Mouse (Mus musculus): Measurements from ENCODE around the gene Ccl9. TPM values are rescaled to one million over a fixed set of nuclear protein-coding genes. Genes with fewer than 3 reads are reported as not detected.

Ccl9 gene
- polyA plus RNA-seq, 1 experiment from 2014 or later, result 1.1 TPM

- no peak for DNase-seq (ENCODE audit: low spot score)
- no peaks in the 10 kb centered on the region for H3K4me1 ChIP-seq (replicated peaks; ENCODE audit: control insufficient read depth, insufficient read depth, low read length)
- H3K4me2 ChIP-seq (ENCODE audit: low read depth, low read length, severe bottlenecking), result no peak overlapping the region
- H3K9me3 ChIP-seq (ENCODE audit: control insufficient read depth, low read length), result no peaks in the 10 kb centered on the region
- 93% methylated on average over 8 of the region's 8 CpGs for WGBS
- no peak overlapping the region for H3K27ac ChIP-seq (ENCODE audit: low read depth, low read length)
- no peaks in the 10 kb centered on the region for H3K36me3 ChIP-seq (ENCODE audit: control insufficient read depth, insufficient read depth, low read length)
- no peak overlapping the region for H3K4me3 ChIP-seq (ENCODE audit: low read depth, low read length)
- H3K9ac ChIP-seq (ENCODE audit: low read length), result no peak overlapping the region
- H3K27me3 ChIP-seq (ENCODE audit: control insufficient read depth, insufficient read depth, low read length), result no peaks in the 10 kb centered on the region
- no peak for ATAC-seq (replicated peaks; ENCODE audit: low FRiP score)
Observed at GRCm38 (mm10) chr11:83572223-83572622, 6.2 kb downstream of the Ccl9 start.

GRCm38 (mm10) chr11:83570189-83570588, 8.2 kb downstream of the Ccl9 start:
- Histone ChIP-seq H3K36me3 (ENCODE audit: control insufficient read depth, insufficient read depth, low read length) (no peaks in the 10 kb centered on the region), H3K4me1 (replicated peaks; ENCODE audit: control insufficient read depth, insufficient read depth, low read length) (no peaks in the 10 kb centered on the region), H3K4me3 (ENCODE audit: low read depth, low read length) (no peak overlapping the region), H3K9ac (ENCODE audit: low read length) (no peak overlapping the region), H3K9me3 (ENCODE audit: control insufficient read depth, low read length) (no peaks in the 10 kb centered on the region), H3K27me3 (ENCODE audit: control insufficient read depth, insufficient read depth, low read length) (no peaks in the 10 kb centered on the region), H3K27ac (ENCODE audit: low read depth, low read length) (no peak overlapping the region), H3K4me2 (ENCODE audit: low read depth, low read length, severe bottlenecking) (no peak overlapping the region)
- no peak for DNase-seq (ENCODE audit: low spot score)
- 91% methylated on average over 2 of the region's 2 CpGs for WGBS
- ATAC-seq (replicated peaks; ENCODE audit: low FRiP score), result no peak

- H3K4me2 ChIP-seq (ENCODE audit: low read depth, low read length, severe bottlenecking), result no peak overlapping the region
- no peak overlapping the region for H3K4me3 ChIP-seq (ENCODE audit: low read depth, low read length)
- no peaks in the 10 kb centered on the region for H3K4me1 ChIP-seq (replicated peaks; ENCODE audit: control insufficient read depth, insufficient read depth, low read length)
- no peaks in the 10 kb centered on the region for H3K9me3 ChIP-seq (ENCODE audit: control insufficient read depth, low read length)
- no peak overlapping the region for H3K27ac ChIP-seq (ENCODE audit: low read depth, low read length)
- WGBS, result 96% methylated on average over 7 of the region's 7 CpGs
- no peaks in the 10 kb centered on the region for H3K27me3 ChIP-seq (ENCODE audit: control insufficient read depth, insufficient read depth, low read length)
- no peaks in the 10 kb centered on the region for H3K36me3 ChIP-seq (ENCODE audit: control insufficient read depth, insufficient read depth, low read length)
- DNase-seq (ENCODE audit: low spot score), result no peak
- no peak for ATAC-seq (replicated peaks; ENCODE audit: low FRiP score)
- no peak overlapping the region for H3K9ac ChIP-seq (ENCODE audit: low read length)
Observed at GRCm38 (mm10) chr11:83569249-83569648, 9.2 kb downstream of the Ccl9 start.

- Histone ChIP-seq H3K27ac (ENCODE audit: low read depth, low read length) (no peak overlapping the region), H3K9me3 (ENCODE audit: control insufficient read depth, low read length) (no peaks in the 10 kb centered on the region), H3K4me2 (ENCODE audit: low read depth, low read length, severe bottlenecking) (no peak overlapping the region), H3K4me1 (replicated peaks; ENCODE audit: control insufficient read depth, insufficient read depth, low read length) (no peaks in the 10 kb centered on the region), H3K27me3 (ENCODE audit: control insufficient read depth, insufficient read depth, low read length) (no peaks in the 10 kb centered on the region), H3K9ac (ENCODE audit: low read length) (no peak overlapping the region), H3K36me3 (ENCODE audit: control insufficient read depth, insufficient read depth, low read length) (no peaks in the 10 kb centered on the region), H3K4me3 (ENCODE audit: low read depth, low read length) (no peak overlapping the region)
- 84% methylated on average over 3 of the region's 3 CpGs for WGBS
- DNase-seq (ENCODE audit: low spot score), result no peak
- ATAC-seq (replicated peaks; ENCODE audit: low FRiP score), result no peak
Observed at GRCm38 (mm10) chr11:83568786-83569185, 9.7 kb downstream of the Ccl9 start.

- no peaks in the 10 kb centered on the region for H3K36me3 ChIP-seq (ENCODE audit: control insufficient read depth, insufficient read depth, low read length)
- no peak overlapping the region for H3K4me3 ChIP-seq (ENCODE audit: low read depth, low read length)
- H3K9ac ChIP-seq (ENCODE audit: low read length), result no peak overlapping the region
- H3K9me3 ChIP-seq (ENCODE audit: control insufficient read depth, low read length), result no peaks in the 10 kb centered on the region
- no peaks in the 10 kb centered on the region for H3K27me3 ChIP-seq (ENCODE audit: control insufficient read depth, insufficient read depth, low read length)
- 91% methylated on average over 9 of the region's 9 CpGs for WGBS
- H3K4me2 ChIP-seq (ENCODE audit: low read depth, low read length, severe bottlenecking), result no peak overlapping the region
- DNase-seq (ENCODE audit: low spot score) (no peak), ATAC-seq (replicated peaks; ENCODE audit: low FRiP score) (no peak)
- H3K27ac ChIP-seq (ENCODE audit: low read depth, low read length), result no peak overlapping the region
- no peaks in the 10 kb centered on the region for H3K4me1 ChIP-seq (replicated peaks; ENCODE audit: control insufficient read depth, insufficient read depth, low read length)
Observed at GRCm38 (mm10) chr11:83568061-83568460, 10.4 kb downstream of the Ccl9 start.

- H3K9ac ChIP-seq (ENCODE audit: low read length), result no peak overlapping the region
- H3K27ac ChIP-seq (ENCODE audit: low read depth, low read length), result no peak overlapping the region
- no peaks in the 10 kb centered on the region for H3K9me3 ChIP-seq (ENCODE audit: control insufficient read depth, low read length)
- no peaks in the 10 kb centered on the region for H3K36me3 ChIP-seq (ENCODE audit: control insufficient read depth, insufficient read depth, low read length)
- no peaks in the 10 kb centered on the region for H3K27me3 ChIP-seq (ENCODE audit: control insufficient read depth, insufficient read depth, low read length)
- DNase-seq (ENCODE audit: low spot score) (no peak), ATAC-seq (replicated peaks; ENCODE audit: low FRiP score) (no peak)
- H3K4me3 ChIP-seq (ENCODE audit: low read depth, low read length), result no peak overlapping the region
- H3K4me1 ChIP-seq (replicated peaks; ENCODE audit: control insufficient read depth, insufficient read depth, low read length), result no peaks in the 10 kb centered on the region
- WGBS, result 70% methylated on average over 7 of the region's 7 CpGs
- H3K4me2 ChIP-seq (ENCODE audit: low read depth, low read length, severe bottlenecking), result no peak overlapping the region
Observed at GRCm38 (mm10) chr11:83567311-83567710, 11.1 kb downstream of the Ccl9 start.

- Histone ChIP-seq H3K36me3 (ENCODE audit: control insufficient read depth, insufficient read depth, low read length) (no peaks in the 10 kb centered on the region), H3K4me1 (replicated peaks; ENCODE audit: control insufficient read depth, insufficient read depth, low read length) (no peaks in the 10 kb centered on the region), H3K27ac (ENCODE audit: low read depth, low read length) (no peak overlapping the region), H3K27me3 (ENCODE audit: control insufficient read depth, insufficient read depth, low read length) (no peaks in the 10 kb centered on the region), H3K4me3 (ENCODE audit: low read depth, low read length) (no peak overlapping the region), H3K9ac (ENCODE audit: low read length) (no peak overlapping the region), H3K4me2 (ENCODE audit: low read depth, low read length, severe bottlenecking) (no peak overlapping the region), H3K9me3 (ENCODE audit: control insufficient read depth, low read length) (no peaks in the 10 kb centered on the region)
- DNase-seq (ENCODE audit: low spot score) (no peak), ATAC-seq (replicated peaks; ENCODE audit: low FRiP score) (no peak)
Observed at GRCm38 (mm10) chr11:83566617-83567016, 11.8 kb downstream of the Ccl9 start.

GRCm38 (mm10) chr11:83563754-83564153, 14.7 kb downstream of the Ccl9 start:
- H3K36me3 ChIP-seq (ENCODE audit: control insufficient read depth, insufficient read depth, low read length), result no peaks in the 10 kb centered on the region
- no peak overlapping the region for H3K27ac ChIP-seq (ENCODE audit: low read depth, low read length)
- 68% methylated on average over 2 of the region's 2 CpGs for WGBS
- H3K4me3 ChIP-seq (ENCODE audit: low read depth, low read length), result no peak overlapping the region
- no peaks in the 10 kb centered on the region for H3K27me3 ChIP-seq (ENCODE audit: control insufficient read depth, insufficient read depth, low read length)
- no peaks in the 10 kb centered on the region for H3K9me3 ChIP-seq (ENCODE audit: control insufficient read depth, low read length)
- no peaks in the 10 kb centered on the region for H3K4me1 ChIP-seq (replicated peaks; ENCODE audit: control insufficient read depth, insufficient read depth, low read length)
- ATAC-seq (replicated peaks; ENCODE audit: low FRiP score) (no peak), DNase-seq (ENCODE audit: low spot score) (no peak)
- H3K4me2 ChIP-seq (ENCODE audit: low read depth, low read length, severe bottlenecking), result no peak overlapping the region
- H3K9ac ChIP-seq (ENCODE audit: low read length), result no peak overlapping the region

GRCm38 (mm10) chr11:83562311-83562887, 16.0 kb downstream of the Ccl9 start:
- ATAC-seq (replicated peaks; ENCODE audit: low FRiP score) (no peak), DNase-seq (ENCODE audit: low spot score) (no peak)
- Histone ChIP-seq H3K27me3 (ENCODE audit: control insufficient read depth, insufficient read depth, low read length) (no peaks in the 10 kb centered on the region), H3K4me3 (ENCODE audit: low read depth, low read length) (no peak overlapping the region), H3K4me1 (replicated peaks; ENCODE audit: control insufficient read depth, insufficient read depth, low read length) (no peaks in the 10 kb centered on the region), H3K36me3 (ENCODE audit: control insufficient read depth, insufficient read depth, low read length) (no peaks in the 10 kb centered on the region), H3K27ac (ENCODE audit: low read depth, low read length) (no peak overlapping the region), H3K9ac (ENCODE audit: low read length) (no peak overlapping the region), H3K4me2 (ENCODE audit: low read depth, low read length, severe bottlenecking) (no peak overlapping the region), H3K9me3 (ENCODE audit: control insufficient read depth, low read length) (no peaks in the 10 kb centered on the region)
- 79% methylated on average over 6 of the region's 6 CpGs for WGBS
